Mouse (Mus musculus) C2C12 (cell line): ENCODE data around the gene Btbd18. TPM values are rescaled to one million over a fixed set of nuclear protein-coding genes. Genes with fewer than 3 reads are reported as not detected.
"Not testable (repeated sequence)": the region's sequence is repeated elsewhere in the genome, so short reads cannot be mapped to it uniquely, and the experiment has no call there.

Experiments used
- H3K27me3 ChIP-seq: one replicate; pipeline ENCODE4 v1.6.1; 2011; ENCODE audit not compliant: control insufficient read depth, insufficient read depth, insufficient read length
- H3K36me3 ChIP-seq: one replicate; pipeline ENCODE4 v1.6.1; 2011; ENCODE audit not compliant: control insufficient read depth, insufficient read depth
- H3K4me3 ChIP-seq: one replicate; pipeline ENCODE4 v1.5.1; 2011; ENCODE audit warnings: mild to moderate bottlenecking, control low read depth; ENCODE audit not compliant: poor library complexity, insufficient read depth, severe bottlenecking
- H3K79me2 ChIP-seq: one replicate; pipeline ENCODE4 v1.6.1; 2011; ENCODE audit not compliant: control insufficient read depth, insufficient read depth
- H3K79me3 ChIP-seq: one replicate; pipeline ENCODE4 v1.6.1; 2011; ENCODE audit warnings: low read depth, control low read depth
- H3ac ChIP-seq: one replicate; pipeline ENCODE3; 2011; ENCODE audit warnings: low read depth; ENCODE audit not compliant: control insufficient read depth, insufficient read length
- CEBPB ChIP-seq: IDR thresholded peaks from one replicate; pipeline ENCODE4 v1.6.1; 2011; ENCODE audit warnings: low read depth, mild to moderate bottlenecking, control low read depth, moderate library complexity
- CTCF ChIP-seq: IDR thresholded peaks from one replicate; pipeline ENCODE4 v1.5.1; 2011; ENCODE audit not compliant: control insufficient read depth, insufficient read depth, insufficient read length
- FOSL1 ChIP-seq: IDR thresholded peaks from one replicate; pipeline ENCODE4 v1.8.0; 2011; ENCODE audit warnings: mild to moderate bottlenecking, low read length; ENCODE audit not compliant: poor library complexity, insufficient read depth, severe bottlenecking
- MAX ChIP-seq: IDR thresholded peaks from one replicate; pipeline ENCODE4 v1.6.1; 2011; ENCODE audit warnings: mild to moderate bottlenecking, control low read depth
- MYOD1 ChIP-seq: IDR thresholded peaks from one replicate; pipeline ENCODE4 v1.6.1; 2011; ENCODE audit warnings: low read depth; ENCODE audit not compliant: control insufficient read depth, insufficient read length
- MYOG ChIP-seq: IDR thresholded peaks from one replicate; pipeline ENCODE4 v1.6.1; 2011; ENCODE audit not compliant: control insufficient read depth, insufficient read length; ENCODE audit errors: extremely low read depth
- USF1 ChIP-seq: IDR thresholded peaks from one replicate; pipeline ENCODE4 v1.6.1; 2011; ENCODE audit warnings: low read depth, mild to moderate bottlenecking, control low read depth, moderate library complexity
- polyA plus RNA-seq: library from polyadenylated mRNA; unstranded; fragments of >200 nt; fragmentation: generic; extraction: Trizol; gene quantifications from one replicate; pipeline ENCODE4 v1.2.1, GENCODE M21; 2012; ENCODE audit warnings: missing spikeins

Gene Btbd18
- polyA plus RNA-seq, 1 experiment = 0.08 TPM

DNA sequence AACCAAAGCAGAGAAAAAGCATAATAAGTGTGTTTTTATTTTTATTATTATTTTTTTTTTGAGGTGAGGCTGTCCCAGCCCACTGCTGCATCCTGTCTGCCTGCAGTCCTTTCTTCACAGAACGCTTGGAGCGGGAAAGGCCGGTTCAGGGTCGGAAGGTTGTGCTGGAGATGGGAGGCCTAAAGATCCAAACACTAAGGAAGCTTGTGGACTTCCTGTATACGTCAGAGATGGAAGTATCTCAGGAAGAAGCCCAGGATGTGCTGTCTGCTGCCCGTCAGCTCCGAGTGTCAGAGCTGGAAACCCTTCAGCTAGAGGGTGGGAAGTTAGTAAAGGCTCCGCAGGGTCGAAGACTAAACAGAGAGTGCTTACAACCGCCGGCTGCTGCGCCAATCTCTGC is 7.2 kb downstream of the Btbd18 start:
- H3K79me3 ChIP-seq = peaks cover 19% of the 10 kb centered on the region
- H3ac ChIP-seq = no peak overlapping the region
- no peak overlapping the region for H3K4me3 ChIP-seq
- H3K79me2 ChIP-seq = peaks cover 29% of the 10 kb centered on the region
- H3K36me3 ChIP-seq = peaks cover 21% of the 10 kb centered on the region
- TF ChIP-seq USF1 (no peak), CTCF (no peak), FOSL1 (no peak), MYOG (no peak), CEBPB (no peak), MAX (no peak), MYOD1 (no peak)
- no peaks in the 10 kb centered on the region for H3K27me3 ChIP-seq

DNA sequence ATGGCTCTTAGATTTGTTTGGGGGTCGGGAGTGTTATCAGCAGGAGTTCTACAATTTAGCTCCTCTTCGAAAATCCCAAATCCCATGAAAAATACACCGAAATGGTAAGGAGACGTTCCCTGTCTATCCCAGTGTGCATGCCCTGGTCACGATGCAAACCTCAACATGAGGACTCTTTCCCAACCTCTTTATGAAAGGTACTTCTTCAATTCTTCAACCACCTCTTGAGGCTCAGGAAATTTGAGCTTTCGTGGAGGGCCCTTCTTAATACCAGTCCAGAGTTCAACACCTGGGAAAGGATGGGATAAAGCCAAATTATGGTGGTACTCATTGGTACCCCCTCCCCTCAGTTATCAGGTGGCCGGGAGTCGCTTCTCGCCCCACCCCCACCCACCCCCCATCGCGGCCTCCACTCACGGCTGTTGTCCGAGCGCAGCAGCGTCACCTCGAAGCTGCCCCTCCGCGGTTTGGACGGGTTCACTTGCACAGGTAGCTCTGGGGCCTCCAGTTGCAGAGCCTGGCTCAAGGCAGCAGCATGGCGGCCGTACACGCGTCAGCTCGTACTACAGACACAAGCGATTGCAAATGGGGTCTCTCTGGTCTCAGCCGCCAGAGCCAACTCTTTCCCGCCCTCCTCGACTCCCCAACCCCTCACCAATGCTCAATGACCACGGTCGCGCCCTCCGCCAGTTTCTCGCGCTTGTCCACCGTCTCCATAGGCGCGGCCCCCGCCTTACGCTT is 11.1 kb downstream of the Btbd18 start:
- Histone ChIP-seq H3K36me3 (peaks cover 47% of the 10 kb centered on the region), H3K79me2 (peaks cover 32% of the 10 kb centered on the region), H3K27me3 (no peaks in the 10 kb centered on the region), H3K79me3 (peaks cover 19% of the 10 kb centered on the region), H3ac (peak overlapping the region; percentile 81), H3K4me3 (peak overlapping the region; percentile 99)
- TF ChIP-seq MAX (peak; percentile 8), CEBPB (no peak)

DNA sequence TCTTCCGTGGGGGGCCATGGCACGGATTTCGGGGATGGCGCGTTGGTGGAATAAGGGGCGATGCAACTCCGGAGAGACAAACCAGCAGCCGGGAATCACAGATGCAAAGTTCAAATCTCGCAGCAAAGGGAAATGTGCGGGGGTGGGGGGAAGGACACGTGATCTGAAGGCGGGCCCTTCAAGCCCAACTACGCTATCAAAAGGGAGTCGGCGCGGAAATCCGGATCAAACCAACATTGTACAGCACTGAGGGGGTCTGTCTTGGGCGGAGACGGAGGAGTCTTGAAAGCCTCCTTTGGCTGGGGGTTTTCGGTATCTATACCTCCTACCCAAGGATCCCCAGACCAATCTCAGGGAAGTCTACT is 11.7 kb downstream of the Btbd18 start, which contains the start of gene Selenoh:
Gene Selenoh, minus strand, starts transcription at position 202 of the 365 bp plus-strand sequence.
- H3K4me3 ChIP-seq = peak within 1 kb of the TSS; percentile 99
- H3K79me2 ChIP-seq = peaks cover 32% of the 10 kb centered on the region
- peaks cover 53% of the 10 kb centered on the region for H3K36me3 ChIP-seq
- H3K27me3 ChIP-seq = no peaks in the 10 kb centered on the region
- TF ChIP-seq USF1 (peak; percentile 99), CTCF (no peak)
- H3K79me3 ChIP-seq = peaks cover 19% of the 10 kb centered on the region
- peak within 1 kb of the TSS; percentile 81 for H3ac ChIP-seq

DNA sequence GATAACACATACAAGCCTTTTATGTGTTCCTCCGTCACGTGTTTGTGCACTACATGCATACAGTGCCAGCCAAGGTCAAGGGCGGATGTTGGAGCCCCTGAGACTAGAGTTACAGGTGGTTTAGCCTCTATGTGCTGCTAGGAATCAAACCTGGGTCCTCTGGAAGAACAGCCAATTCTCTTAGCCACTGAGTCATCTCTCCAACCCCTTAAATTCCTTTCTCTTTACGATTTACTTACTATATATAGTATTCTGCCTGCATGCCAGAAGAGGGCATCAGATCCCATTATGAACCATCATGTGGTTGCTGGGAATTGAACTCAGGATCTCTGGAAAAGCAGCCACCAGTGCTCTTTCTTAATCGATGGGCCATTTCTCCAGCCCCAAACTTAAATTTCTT is 12.7 kb downstream of the Btbd18 start:
- H3K36me3 ChIP-seq = peaks cover 56% of the 10 kb centered on the region
- not testable (repeated sequence) for H3K4me3 ChIP-seq

DNA sequence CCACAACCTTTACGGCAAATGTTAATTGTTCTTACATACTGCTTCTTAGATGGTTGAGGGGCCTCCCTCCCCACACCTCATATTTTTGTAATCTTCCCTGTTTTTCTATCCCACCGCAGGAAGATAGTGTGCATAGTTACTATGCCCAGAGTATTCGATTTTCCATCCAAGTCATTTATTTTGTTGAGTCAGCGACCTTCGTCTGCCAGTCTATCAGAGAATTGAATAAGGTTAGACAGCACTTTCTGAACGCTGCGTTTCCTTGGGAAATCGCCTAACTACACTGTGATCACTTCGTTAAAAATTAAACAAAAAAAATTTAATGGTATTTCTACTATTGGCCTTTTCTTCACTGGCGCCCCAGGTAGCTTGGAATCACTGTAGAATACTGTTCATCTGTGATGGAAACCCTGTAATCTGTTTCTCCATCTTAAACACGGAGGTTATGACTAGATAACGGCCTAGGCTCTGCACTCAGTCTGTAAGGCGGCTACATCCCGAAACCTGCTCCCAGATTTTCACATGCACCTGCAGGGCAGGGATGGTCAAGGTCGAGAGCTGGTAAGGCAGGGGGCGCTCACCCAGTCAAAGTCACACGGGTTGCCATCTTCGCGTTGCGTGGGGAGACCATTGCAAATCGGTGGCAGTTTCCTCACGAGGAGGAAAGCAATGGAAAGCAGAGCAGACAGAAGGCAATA is 18.5 kb downstream of the Btbd18 start:
- peak overlapping the region; percentile 76 for H3ac ChIP-seq
- peaks cover 47% of the 10 kb centered on the region for H3K79me2 ChIP-seq
- H3K4me3 ChIP-seq = peak overlapping the region; percentile 98
- TF ChIP-seq MYOG (no peak), FOSL1 (no peak), USF1 (no peak), MYOD1 (no peak), CTCF (peak; percentile 28)
- H3K27me3 ChIP-seq = no peaks in the 10 kb centered on the region
- peaks cover 25% of the 10 kb centered on the region for H3K79me3 ChIP-seq
- H3K36me3 ChIP-seq = peaks cover 34% of the 10 kb centered on the region

More for the DNA sequence above, 12.7 kb downstream of the Btbd18 start:
- Histone ChIP-seq H3K79me2 (peaks cover 36% of the 10 kb centered on the region), H3K79me3 (peaks cover 19% of the 10 kb centered on the region)
- H3ac ChIP-seq, H3K27me3 ChIP-seq: not testable (repeated sequence)

DNA sequence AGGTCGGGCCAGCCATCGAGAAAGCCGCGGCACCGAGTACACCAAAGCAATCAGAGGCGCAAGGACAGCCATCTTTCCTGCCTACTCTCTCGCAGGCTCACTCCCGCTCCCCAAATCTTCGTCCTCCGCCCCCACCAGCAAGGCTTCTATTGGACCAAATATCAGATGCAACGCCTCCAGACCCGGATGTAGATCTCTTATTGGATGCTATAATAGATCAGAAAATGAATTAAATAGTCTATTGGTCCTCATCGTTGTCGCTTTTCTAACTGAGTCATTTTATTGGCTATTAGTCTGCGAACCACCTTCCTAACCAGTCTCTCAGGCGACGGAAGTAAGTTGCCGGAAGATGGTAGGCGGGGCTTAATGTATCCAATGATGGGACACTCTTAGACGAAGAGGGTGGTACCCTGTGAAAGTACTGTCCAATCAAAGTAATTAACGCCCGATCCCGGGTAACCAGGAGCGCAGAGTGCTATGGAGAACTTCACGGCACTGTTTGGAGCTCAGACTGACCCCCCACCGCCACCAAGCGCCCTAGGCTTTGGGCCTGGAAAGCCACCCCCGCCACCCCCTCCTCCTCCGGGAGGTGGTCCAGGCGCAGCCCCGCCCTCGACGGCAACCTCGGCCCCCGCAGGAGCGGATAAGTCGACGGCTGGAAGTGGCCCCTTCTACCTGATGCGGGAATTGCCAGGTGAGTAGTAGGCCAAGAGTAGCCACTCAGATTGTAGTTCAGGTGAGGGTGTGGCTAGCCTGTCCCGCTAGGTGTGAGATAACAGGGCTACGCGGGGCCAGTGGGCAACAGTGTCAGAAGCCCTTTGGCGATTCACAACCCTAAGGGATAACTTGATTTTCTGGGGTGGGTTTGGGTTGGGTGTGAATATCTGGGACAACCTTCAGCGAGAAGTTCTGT is 19.3 kb downstream of the Btbd18 start, which contains the start of the genes Gm28635 and Med19:
Gene Gm28635, minus strand, starts transcription at position 74 of the 913 bp plus-strand sequence.
Gene Med19, plus strand, starts transcription at position 435 of the 913 bp plus-strand sequence.
- Histone ChIP-seq H3K79me3 (peaks cover 25% of the 10 kb centered on the region), H3K36me3 (peaks cover 28% of the 10 kb centered on the region), H3K27me3 (no peaks in the 10 kb centered on the region), H3ac (peak within 1 kb of the TSS; percentile 79), H3K79me2 (peaks cover 47% of the 10 kb centered on the region), H3K4me3 (peak within 1 kb of the TSS; percentile 98)
- TF ChIP-seq CEBPB (no peak), MYOG (no peak), CTCF (no peak), MAX (no peak), FOSL1 (no peak), USF1 (no peak), MYOD1 (no peak)
